Mouse (Mus musculus) cerebellum, adult 2 months (tissue): ENCODE measurements at regions not wholly inside any gene's neighbourhood (a gene's known extent, or its start where the extent isn't known, plus 50 kb on each side); places are given as distances from the start of the nearest gene placed in this dataset.

Experiments
- CTCF ChIP-seq: fragments of 200-500 bp; IDR thresholded peaks from 2 replicates; pipeline ENCODE4 v1.5.1; 2011; ENCODE audit warnings: low read depth, mild to moderate bottlenecking, control low read depth, low read length, moderate library complexity, borderline replicate concordance; ENCODE audit not compliant: insufficient read depth
- POLR2A ChIP-seq: fragments of 200-500 bp; IDR thresholded peaks from 2 replicates; pipeline ENCODE4 v1.6.1; 2011; ENCODE audit warnings: low read length, control low read depth, borderline replicate concordance; ENCODE audit not compliant: insufficient read depth

DNA sequence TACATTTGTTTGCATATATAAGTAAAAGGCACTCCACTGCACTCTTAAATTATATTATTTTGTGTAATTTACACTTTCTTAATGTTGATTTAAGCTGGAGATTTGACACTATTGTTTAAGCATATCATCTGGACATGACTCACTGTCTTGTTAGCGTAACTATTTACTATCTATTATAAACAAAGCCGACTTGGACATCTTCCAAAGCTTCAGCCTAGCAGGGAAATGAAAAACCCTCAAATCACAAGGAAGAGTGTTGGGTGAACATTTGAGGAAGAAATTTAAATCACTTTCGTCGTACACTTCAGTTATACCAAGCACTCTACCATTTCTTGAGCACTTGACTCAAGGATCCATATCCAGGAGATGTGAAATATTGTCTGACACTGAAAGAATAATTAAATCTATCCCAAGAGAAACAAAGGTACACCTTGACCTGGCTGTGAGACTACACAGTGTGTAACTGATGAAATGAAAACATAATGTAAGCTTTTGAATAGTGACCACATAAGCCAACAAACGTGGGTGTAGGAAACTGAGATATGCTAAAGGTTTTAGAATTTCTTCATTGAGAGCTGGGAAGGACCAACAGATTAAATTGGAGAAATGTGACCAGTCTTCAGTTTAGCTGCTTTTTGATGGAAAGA is 160.0 kb upstream of the Ghr start:
- no peak for TF ChIP-seq CTCF
- no peak for TF ChIP-seq POLR2A
